Mouse (Mus musculus): ENCODE measurements around the gene Fam205a3.
"Not testable (repeated sequence)": the region's sequence is repeated elsewhere in the genome, so short reads cannot be mapped to it uniquely, and the experiment has no call there.

Fam205a3 gene

DNA sequence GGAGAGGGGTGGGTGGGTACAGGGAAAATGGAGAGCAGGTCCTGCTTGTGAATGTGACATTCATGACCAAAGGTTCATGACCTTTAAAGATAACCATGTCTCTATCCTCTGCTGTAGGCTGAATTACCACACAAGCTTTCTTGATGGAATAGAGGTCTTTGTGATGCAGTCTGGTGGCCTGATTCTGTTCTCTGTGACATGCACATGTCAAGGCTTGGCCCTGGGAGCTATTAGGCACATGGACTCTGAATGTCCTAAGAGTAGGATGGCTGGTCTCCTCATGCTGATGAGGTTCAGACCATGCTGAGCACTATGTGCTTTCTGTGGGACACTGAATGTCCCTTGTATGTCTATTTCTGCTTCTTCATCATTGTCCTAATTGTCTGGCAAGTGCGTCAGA, at the start of gene Fam205a3:
Gene Fam205a3, plus strand, starts transcription at position 301 of the 400 bp plus-strand sequence.
- not testable (repeated sequence) for DNase-seq (ENCODE audit: low read depth, low spot score)

DNA sequence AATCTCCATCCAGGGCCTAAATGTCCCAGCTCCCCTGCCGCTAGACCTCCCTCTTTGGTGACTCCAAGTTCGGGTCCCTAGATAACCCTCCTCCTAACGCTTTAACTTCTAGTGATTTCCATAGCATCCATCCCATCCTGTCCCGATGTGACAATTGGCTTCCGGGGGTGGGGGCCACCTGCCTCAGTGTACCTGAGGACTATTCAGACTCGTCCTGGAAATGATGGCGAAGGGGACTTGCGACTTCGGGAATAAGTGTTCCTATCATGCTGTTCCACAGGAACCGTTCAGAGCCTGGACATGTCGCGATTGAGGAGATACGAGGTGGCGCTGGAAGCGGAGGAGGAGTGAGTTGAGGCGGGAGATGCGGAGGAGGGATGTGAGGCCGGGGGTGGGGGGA, 24.2 kb upstream of the Fam205a3 start, which contains the start of gene Gm21953:
Gene Gm21953, plus strand, starts transcription at position 301 of the 400 bp plus-strand sequence.
- not testable (repeated sequence) for DNase-seq (ENCODE audit: low read depth, low spot score)
